Mouse (Mus musculus) embryo, embryonic 11.5 days (tissue): ENCODE measurements around the gene Myo1e.

ENCODE experiments used
- DNase-seq: peaks from one replicate; pipeline ENCODE4 v3.0.0-alpha.2; 2012; ENCODE audit warnings: low read depth, low spot score

Gene Myo1e

DNA sequence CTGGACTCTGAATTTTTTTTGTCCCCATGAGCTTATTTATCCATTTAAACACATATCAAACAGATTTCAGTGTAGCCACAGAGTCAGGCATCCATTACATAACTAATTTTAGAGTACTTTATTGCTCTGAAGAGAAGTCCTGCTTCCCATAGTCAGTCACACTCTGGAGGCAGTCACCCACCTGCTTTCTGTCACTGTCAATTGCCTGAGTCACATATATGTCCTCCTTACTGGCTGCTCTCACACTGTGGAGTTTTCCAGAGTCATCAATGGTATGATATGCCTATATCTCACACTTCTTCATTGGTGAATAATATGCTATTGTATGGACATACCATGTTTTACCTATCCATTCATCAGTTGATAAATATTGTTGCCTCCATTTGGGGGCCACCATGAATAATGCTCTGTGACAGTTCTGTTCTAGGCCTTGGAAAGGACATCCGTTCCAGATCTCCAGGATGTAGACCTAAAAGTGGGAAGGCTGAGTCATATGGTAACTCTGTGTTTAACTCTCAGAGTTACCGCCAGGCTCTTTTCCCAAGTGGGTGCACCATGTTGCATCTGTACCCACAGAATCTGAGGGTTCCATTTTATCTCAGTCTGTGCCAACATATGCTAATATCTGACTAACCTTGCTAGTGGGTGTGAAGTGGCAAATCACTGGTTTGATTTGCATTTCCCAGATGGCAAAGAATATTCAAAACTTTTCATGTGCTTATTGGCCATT, 152.4 kb downstream of the Myo1e start:
- DNase-seq = no peak

DNA sequence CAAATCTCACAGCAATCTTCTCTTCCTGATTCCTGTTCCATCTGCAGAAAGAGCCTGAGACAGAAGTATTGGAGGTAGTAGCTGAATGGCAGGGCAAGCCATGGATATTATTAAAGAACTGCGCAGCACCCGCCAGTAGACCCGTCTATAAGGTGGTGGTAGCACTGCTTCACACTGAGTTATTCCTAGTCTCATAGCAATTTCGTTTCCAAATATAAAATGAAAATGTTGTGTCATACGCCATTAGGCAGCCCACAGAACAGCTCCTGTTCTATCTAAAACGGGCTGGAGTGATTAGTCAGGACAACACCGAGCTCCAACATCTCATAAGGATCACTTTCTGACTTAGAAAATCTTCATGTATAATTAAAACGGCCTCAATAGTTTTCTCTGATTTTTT, 157.6 kb downstream of the Myo1e start:
- DNase-seq = no peak

DNA sequence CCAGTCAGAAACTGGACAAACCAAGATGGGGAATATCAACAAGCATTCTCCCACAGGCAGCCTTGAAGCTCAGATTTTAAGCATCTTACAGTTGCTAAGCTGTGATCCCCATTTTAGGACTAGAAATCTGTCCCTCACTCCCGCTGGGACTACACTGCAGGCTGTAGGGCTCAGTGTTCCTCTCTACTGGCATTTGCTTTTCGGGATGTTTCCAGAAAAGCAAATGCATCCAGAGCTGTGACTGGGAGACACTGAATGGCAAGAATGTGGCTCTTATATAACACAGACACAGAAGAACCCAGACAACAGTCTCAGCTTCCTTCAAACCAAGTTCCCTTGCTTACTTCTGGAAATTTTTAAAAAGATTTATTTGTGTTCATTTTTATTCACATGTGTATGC, 158.8 kb downstream of the Myo1e start:
- DNase-seq = no peak

DNA sequence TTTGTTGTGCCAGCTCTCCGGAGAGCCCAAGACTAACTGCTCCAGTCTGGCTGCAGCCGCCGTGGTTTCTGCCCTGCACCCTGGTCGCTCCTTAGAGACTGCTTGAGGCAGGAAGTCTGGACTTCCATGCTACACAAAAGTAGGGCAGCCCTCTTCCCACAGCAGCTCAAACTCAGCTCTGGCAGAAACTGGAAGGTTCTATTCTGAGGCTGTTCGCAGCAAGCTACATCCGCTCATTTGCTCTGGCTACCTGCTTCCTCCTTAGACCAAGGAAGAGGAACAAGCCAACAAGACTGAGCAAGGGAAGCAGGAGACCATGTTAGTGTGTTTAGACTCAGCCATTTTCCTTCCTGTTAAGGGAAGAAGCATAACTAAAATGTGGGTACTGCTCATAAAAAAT, 159.7 kb downstream of the Myo1e start:
- no peak for DNase-seq

DNA sequence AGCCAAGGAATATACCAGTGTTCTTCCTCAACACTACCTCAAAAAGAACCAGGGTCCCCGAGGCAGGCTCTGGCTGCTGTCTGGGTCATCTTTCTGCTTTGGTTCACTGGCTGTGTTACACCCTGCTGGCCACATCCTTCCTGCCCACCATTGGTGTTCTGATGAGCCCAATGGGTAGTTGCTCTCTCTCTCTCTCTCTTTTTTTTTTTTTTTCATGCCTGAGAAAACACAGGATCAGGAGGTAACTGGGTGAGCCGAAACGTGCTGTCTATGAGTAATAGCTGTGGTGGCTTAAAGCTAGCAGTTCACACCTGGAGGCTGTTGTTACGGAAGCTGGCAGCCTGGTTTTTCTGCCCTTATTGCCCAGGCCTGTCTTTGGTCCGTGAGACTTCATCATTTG, 164.5 kb downstream of the Myo1e start:
- DNase-seq = no peak

DNA sequence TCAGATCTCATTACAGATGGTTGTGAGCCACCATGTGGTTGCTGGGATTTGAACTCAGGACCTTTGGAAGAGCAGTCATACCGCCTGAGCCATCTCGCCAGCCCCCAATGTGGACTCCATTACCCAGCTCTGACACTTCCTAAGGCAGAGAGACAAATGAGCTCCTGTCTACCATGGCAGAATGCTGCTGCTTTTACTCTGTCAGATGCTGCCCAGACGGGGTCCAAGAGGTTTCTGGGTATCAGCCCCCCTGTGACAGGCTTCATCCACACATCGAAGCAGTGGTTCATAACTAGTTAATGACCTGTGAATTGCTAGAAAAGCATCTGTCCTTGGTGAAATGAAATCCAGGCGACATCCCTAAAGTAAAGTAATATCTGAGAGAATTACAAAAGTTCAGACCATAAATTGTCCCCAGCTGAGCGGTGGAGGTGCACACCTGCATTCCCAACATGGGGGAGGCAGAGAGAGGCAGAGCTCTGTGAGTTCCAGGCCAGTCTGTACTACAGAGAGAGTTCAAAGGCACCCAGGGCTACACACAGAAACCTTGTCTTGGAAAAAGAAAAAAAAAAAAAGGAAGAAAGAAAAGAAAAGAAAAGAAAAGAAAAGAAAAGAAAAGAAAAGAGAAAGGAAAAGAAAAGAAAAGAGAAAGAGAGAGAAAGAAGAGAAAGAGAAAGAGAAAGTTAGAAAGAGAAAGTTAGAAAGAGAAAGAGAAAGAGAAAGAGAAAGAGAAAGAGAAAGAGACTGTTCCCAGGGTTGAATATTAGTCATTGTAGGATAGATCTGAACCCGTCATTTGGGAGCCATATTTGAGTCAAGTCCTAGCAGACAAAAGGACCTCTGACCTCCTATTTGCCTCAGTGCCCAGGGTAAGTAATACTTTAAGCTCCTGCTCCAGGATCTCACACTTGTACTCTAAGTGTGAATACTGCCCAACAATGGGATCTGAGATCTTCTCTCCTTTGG, 172.6 kb downstream of the Myo1e start:
- no peak for DNase-seq

DNA sequence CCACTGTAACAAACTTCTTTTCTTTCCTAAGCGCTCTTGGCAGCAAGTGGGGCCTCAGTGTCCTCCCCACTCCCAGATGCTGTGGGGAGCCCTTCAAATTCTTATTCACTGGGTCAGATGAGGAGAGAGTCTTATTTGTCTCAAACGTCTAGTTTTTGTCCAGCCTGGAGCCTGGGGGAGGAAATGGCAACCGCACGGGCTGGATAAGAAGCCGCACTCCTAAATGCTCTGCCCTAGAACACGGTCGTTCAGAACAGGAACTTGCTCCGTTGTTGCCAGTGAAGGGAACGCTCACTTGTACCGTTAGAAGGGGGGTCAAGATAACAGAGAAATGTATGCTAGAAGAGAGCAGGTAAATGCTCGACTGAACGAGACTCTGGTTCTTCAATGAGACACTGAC, 174.9 kb downstream of the Myo1e start:
- no peak for DNase-seq

DNA sequence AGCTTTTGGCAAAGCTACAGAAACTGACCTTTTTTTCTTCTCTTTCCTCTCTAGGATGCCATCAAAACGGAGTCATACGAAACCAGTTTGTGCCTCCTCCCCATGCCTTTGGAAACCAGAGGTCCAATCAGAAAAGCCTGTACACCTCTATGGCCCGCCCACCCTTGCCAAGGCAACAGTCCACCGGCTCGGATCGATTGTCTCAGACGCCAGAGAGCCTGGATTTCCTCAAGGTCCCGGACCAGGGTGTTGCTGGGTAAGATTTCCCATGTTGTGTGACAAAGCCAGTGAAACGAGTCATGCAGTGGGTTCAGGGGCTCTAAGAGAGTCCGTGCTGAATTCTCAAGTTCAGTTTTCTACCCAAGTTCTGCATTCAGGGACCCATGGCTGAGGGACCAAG, 176.6 kb downstream of the Myo1e start:
- no peak for DNase-seq

DNA sequence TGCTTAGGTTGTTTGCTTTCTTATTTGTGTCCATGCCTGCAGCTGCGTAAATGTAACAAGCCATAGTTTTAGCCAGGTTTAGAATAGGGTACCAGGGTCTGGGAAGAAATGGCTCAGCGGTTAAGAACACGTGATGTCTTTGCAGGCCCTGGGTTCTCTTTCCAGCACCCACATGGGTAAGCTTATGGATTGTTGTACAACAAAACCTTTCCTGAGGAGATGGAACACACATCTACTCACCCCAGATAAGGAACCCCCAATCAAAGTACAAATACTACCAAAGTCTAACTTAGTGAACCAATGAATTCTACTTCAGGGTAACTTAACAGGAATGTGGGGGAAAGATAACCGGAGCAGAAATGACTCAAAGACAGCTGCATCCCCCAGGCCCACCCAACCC, 177.3 kb downstream of the Myo1e start:
- DNase-seq = no peak

DNA sequence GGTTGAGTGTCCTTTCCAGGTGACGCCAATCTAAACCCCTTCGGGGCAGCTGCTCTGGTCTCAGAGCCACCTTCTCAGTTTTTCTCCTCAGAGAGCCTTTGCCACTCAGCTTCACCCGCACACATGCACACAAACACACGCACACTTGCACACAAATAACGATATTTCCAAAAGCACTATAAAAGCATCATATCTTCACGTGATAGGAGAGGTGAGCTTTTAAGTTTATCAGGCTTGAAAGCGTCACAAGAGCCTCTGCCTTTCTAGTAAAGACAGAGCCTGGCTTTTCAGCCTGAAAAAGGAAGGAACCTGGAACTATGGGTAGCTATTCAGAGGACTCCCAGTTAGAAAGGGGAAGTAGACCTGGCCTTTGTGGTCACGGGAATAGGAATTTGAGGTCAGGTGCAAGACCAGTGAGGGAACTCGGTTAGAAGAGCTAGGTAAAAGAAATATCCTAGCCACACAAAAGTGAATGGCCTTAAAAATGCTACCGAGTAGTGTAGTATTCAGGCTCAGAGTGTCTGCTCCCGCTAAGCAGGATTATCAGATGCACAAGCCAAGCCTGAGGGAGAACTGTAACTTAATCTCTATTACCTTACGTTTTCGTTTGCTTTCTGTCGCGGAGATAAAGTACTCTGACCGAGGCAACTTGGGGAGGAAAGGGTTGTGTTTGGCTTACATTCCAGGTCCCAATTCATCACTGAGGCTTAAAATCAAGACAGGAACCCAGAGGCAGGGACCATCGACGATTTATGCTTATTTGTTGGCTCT, 178.0 kb downstream of the Myo1e start:
- no peak for DNase-seq

DNA sequence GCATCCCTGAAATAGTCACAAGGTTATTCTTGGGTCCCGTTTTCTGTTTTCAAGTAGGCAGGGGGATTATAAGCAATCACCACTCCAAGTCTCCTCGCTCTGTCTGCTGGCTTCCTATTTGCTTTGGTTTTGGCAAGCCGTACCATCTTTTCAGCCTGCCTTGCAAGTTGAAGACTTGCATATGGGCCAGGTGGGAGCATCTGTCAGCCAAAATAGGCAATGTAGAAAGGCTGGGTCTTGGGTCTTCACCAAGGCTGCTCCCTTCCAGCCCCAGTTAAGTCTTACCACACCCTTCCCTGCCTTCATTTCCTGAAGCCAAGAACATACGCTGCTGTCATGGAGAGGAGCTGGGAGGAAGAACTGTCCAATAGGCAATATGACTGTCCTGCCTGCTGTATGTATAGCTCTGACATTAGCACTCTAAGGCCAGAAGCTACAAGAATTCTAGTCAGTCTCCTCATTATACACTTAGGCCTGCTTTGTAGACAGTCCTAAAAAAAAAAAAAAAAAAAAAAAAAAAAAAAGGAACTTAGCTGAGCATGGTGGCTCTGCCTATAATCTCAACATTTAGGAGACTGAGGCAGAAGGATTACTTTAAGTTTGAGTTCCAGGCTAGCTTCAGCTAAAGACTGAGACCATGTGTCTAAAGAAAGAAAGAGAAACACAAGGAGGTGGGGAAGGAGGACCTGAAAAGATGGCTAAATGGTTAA, 180.4 kb downstream of the Myo1e start:
- no peak for DNase-seq

DNA sequence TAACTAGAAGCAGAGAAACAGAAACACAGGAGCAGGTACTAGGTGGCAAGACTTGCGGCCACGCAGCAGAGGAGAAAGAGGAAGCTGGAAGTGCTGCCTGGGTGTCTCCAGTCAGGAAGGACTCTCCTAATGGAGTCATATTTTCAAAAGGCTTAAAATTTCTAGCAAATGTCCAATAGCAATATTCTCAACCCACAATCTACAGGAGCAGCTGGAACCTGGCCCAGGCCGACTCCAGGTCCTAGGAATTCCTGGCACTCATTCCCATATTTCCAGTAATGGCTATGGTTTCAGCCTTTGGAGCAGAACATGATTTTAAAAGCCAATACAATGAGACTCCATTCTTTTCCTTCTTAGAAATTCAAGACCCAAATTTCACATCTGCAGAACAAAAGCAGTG, 182.4 kb downstream of the Myo1e start:
- no peak for DNase-seq

DNA sequence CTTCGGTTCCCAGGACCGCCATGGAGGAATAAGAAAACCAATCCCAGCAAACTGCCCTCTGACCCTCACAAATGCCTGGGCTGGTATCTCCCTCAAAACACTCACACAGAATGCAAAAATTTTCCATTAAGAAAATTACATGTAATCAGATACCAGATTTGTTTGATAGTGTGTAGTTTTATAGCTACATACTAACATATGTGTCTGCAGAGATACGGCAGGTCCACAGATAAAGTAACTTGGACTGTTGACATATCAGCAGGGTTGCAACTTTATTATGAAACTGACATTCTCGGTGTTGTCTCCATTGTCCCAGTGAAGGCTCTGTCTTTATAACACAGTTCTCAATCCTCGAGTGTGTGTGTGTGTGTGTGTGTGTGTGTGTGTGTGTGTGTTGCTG, 183.9 kb downstream of the Myo1e start:
- DNase-seq = no peak

DNA sequence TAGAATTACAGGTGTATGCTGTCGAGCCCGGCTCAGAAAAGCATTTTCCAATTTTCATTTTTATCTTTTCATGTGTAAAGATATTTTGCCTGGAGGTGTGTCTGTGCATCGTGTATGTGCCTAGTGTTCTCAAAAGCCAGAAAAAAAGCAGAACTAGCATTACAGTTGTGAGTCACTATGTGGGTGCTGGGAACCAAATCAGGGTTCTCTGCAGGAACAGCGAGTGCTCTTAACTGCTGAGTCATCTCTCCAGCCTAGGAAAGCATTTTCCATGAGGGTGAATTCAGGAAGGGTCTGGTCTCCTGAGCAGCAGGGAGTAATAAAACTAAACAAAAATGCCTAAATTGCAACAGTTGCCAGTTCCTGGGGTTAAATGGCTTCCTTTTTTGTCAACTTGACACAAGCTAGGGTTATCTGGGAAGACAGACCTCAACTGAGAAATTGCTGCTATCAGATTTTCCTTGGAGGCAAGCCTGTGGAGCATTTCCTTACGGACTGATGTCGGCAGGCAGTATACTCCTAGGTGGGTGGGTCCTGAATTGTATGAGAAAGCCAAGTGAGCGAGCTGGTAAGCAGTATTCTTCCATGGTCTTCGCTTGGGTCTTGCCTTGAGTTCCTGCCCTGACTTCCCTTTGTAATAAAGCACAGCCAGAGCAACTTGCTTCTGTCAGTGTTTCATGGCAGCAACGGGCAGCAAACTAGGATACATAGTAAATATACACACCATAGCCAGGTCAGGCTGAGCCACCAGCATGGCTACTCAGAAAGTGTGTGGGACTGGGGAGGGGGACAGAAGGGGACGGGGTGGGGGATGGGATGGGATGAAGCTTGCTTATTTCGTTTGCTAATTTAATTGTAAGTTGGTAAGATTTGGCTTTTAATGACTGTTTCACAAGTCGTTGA, 184.8 kb downstream of the Myo1e start:
- DNase-seq = no peak

DNA sequence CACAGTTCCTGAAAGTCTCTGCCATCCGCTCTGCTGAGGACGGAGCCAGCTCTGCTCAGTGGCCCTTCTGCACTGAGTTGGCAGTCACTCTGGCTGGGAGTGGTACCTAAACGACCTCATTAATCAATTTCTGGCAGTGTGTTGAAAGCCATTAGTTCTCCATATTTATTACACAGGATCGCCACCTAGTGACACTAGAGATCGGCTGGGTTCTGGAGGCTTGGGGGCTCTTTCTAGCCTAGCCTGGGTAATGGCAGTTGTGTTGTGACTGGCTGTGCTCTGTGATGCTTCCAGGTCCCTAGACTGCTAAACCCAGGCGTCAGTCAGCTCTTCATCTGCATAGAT, 185.4 kb downstream of the Myo1e start:
- peak; percentile 46 for DNase-seq

DNA sequence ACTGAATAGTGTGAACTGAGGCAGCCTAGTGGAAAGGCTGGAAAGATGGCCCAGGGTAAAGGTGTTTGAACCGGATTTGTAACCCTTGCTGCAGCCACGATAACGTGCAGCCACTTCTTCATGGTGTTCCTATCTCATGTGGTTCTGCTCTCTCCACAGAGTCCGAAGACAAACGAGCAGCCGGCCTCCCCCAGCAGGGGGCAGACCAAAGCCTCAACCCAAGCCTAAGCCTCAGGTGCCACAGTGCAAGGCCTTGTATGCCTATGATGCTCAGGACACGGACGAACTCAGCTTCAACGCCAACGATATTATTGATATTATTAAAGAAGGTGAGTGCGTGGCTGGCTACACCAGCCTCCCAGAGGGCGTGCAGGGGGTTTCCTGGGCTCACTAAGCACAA, 188.5 kb downstream of the Myo1e start:
- DNase-seq = no peak

DNA sequence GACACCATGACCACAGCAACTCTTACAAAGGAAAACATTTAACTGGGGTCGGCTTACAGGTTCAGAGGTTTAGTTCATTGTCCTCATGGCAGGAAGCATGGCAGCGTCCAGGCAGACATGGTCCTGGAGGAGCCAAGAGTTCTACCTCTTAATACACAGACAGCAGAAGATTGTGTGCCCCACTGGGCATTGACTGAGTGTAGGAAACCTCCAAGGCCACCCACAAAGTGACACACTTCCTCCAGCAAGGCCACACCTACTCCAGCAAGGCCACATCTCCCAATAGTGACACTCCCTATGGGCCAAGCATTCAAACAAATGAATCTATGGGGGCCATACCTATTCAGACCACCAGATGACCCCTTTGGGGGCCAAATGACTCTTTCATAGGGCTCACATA, 188.9 kb downstream of the Myo1e start:
- DNase-seq = no peak

DNA sequence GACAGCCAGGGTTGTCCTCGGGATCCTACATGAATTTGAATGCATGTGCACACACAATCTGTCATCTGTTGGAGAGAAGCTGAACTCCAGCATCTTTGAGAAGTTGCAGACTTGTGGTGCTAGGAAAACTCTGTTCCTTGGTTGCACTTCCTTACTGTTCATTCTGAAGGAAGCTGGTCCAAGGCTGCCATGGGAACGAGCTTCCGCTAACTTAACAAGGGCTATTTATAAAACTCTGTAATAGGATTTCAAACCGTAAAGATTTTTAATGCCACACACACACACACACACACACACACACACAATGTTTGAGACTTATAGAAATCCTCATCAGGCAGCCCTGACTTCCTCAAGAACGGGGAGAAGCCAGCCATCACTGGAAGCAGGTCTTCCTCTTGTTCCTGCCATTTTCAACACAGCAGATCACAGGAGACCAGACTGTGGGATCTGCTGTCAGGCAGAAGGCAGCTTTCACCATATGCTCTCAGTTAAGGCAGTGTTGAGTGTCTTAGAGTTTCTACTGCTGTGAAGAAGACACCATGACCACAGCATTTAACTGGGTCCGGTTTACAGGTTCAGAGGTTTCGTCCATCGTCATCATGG, 194.9 kb downstream of the Myo1e start:
- no peak for DNase-seq

DNA sequence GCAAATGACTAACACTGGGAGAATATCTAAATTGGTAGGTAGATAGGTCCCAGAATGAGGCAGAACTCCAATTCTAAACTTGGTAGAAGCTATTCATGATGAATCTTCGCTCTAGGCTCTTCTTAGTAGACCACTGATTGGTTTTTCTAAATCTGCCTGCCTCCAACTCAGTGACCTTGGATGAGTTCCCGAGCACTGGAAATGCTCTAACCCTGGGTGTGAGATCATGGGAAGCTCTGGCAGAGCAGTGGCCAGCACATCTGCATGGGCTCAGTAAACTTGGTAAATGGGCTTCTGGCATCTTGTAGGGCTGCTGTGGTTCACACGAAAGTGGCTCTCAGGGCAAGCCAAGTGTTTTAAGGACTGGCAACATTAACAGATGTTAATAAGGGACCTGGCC, 199.4 kb downstream of the Myo1e start:
- no peak for DNase-seq

DNA sequence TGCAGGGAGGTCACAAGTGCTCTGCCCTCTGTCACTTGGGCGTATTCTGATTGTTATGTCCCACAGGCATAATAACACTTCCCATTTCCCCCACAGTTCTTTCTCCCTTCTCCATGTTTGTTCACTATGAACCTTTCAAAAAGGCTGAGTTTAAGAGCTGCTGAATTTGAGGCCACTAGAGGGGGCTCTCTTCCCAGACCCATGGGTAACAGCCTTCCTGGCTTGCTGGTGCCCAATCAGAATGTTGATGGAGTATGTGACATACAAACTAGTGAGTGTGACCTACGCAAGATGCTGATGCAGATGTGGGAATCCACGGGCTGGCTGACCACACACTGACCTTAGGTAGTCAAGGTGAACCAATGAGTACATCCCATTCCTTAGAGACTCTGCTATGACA, 201.6 kb downstream of the Myo1e start:
- no peak for DNase-seq
